Mouse (Mus musculus) 3134 (cell line): ENCODE measurements around the gene Traf3ip2.

Experiments
- DNase-seq: peaks from one replicate; pipeline ENCODE4 v3.0.0-alpha.2; 2011; ENCODE audit warnings: low spot score; ENCODE audit not compliant: insufficient read length; ENCODE audit errors: extremely low read depth

Traf3ip2 gene

GRCm38 (mm10) chr10:39629746-39630552, 17.2 kb downstream of the Traf3ip2 start:
- DNase-seq: no peak

GRCm38 (mm10) chr10:39630811-39631210, 18.1 kb downstream of the Traf3ip2 start:
- no peak for DNase-seq

GRCm38 (mm10) chr10:39631627-39632026, 18.9 kb downstream of the Traf3ip2 start:
- DNase-seq: no peak

GRCm38 (mm10) chr10:39633379-39633778, 20.6 kb downstream of the Traf3ip2 start:
- DNase-seq: no peak

DNA sequence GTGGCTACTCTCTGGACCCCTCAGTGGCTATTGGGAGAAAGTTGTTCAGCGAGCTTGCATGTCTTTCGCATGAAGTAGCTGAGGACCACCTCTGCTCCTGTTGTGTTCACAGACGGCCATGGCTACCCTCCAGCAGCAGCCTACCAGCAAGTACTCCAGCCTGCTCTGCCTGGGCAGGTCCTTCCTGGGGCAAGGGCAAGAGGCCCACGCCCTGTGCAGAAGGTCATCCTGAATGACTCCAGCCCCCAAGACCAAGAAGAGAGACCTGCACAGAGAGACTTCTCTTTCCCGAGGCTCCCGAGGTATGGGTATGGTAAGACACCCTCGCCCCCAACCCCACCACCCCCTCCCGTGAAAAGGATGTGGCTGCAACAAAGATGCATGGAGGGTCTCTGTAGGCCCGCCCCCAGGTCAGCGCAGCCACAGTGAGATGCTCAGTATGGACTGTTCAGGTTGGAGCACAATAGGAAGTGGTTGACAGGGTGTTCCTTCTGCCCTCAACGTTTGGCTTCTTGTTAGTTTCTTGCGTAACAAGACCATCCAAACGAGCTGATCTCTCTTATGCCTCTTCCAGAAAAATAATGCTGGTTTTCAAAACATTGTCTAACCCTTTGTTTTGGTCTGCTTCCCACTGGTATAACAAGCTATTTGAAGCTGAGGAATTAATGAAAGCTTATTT, 21.8 kb downstream of the Traf3ip2 start:
- DNase-seq: no peak

GRCm38 (mm10) chr10:39638862-39639261, 26.1 kb downstream of the Traf3ip2 start:
- DNase-seq: no peak

GRCm38 (mm10) chr10:39639783-39640182, 27.0 kb downstream of the Traf3ip2 start:
- DNase-seq: no peak

DNA sequence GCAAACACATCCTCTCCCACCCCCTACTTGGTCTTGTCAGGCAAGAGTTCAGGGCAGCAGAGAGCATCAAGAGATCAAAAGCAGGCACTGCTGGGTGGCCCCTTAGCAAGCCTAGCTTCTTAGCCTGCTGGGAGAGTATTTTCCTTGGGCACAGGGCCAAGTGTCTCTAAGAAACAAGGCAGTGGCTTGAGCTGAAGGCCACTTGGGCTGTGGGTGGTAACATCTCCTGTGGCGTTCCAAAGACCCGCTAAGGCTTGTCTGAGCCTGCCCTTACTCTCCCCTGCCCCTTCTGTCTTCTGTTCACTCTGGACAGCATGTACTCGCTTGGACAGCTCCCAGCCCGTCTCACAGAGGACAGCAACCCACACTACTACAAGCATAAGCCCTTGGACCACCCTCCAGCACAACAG, 28.1 kb downstream of the Traf3ip2 start:
- DNase-seq: no peak

GRCm38 (mm10) chr10:39645789-39646628, 33.3 kb downstream of the Traf3ip2 start:
- no peak for DNase-seq

- DNase-seq: no peak
These were observed 33.9 kb downstream of the Traf3ip2 start for GRCm38 (mm10) chr10:39646629-39647019.

GRCm38 (mm10) chr10:39647118-39647517, 34.4 kb downstream of the Traf3ip2 start:
- no peak for DNase-seq

DNA sequence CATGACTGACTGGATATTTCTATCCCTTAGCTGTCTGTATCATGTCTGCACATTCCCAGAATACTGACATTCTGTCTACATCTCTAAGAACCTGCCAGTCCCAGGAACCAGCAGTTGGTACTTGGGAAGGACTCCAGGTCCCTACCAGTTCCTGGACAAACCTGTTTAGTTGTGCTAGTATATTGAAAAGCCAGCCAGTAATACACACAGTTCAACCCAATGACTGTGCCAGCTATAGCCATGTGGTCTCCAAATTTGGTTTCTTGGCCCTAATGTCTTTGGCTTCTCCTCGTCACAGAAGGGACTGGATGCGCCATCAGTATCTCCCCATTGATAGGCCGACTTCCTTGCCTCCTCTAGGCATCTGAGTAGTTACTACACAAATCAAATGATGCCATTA, 35.5 kb downstream of the Traf3ip2 start:
- no peak for DNase-seq

GRCm38 (mm10) chr10:39649550-39649949, 36.8 kb downstream of the Traf3ip2 start:
- no peak for DNase-seq

DNA sequence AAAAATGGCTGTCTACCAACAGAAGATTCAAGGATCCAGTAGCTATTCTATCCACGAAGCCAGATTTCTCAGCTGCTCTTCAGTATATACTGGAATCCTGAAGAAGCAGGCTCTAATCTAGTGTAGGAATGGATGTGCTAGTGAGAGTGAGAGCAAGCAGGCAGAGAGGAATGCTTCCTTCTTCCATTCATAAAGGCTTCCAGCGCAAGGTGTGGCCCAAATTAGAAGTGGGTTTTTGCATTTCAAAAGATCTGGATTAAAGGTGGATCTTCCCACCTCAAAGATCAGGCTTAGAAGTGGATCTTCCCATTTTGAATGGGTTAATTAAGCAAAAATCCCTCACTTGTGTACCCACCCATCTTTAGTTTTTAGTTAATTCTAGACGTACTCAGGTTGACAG, 37.6 kb downstream of the Traf3ip2 start:
- no peak for DNase-seq

GRCm38 (mm10) chr10:39654001-39654416, 41.3 kb downstream of the Traf3ip2 start:
- DNase-seq: no peak

DNA sequence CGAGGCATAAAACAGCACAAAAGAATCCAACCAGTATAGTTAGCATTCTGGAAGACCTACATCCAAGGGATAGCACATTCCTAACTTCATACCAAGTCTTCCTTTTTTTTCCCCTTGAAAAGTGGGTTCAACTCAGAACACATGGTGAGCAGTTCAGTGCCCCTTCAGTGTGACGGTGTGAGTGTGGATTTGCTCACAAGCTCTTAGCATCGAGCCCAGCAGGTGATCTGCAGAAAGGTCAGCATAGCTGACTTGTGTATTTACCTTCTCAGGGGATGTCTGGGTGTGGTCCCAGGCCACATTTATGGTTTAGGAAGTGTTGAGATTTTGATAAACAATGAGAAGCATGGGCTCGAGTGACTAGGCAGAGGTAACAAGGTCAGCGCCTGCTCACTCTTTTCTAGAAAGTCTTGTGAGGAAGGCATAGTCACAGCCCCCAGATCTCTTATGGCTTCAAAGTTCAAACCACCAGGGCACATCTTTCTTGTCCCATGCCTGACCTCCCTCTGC, 46.2 kb downstream of the Traf3ip2 start:
- no peak for DNase-seq

DNA sequence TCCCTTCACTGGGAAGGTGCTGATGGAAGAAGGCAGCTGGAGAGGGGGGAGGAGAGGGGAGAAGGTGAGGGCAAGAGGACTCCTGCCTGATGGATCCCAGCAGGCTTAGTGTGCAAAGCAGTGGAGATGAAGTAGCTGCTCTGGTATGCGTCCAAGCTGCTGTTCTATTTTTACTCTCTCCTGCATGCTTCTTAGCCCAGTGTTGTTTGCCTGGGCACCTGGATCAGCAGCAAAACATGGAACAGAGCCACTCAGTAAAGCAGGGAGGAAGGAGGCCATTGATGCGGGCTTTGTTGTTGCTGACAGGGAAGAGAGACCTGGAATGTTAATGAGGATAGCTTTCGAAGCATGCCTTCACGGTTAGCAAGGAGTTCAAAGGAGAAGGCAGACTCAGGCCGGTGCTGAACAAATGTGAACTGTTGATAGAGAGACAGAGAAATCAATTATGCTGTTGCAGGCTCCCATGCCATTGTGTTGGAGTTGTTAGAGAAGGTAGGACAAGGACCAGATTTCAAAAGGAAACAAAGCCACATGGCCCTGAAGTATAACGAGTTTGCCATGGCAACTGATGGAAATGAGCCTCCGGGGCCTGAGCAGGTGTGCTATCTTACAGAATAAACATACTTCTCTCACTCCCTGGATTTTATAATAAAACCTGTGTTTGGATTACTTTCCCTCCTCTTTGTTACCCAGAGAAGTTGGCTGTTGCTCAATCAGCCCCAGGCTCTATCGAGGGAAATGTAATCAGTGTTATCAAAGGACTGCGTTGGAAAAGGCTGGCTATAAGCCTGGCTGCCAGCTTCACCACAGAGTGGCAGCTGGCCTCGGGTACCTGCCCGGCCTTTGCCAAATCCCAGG, 46.9 kb downstream of the Traf3ip2 start:
- DNase-seq: peak; percentile 18

- DNase-seq: no peak
These were observed 47.5 kb downstream of the Traf3ip2 start for GRCm38 (mm10) chr10:39660269-39660655.

DNA sequence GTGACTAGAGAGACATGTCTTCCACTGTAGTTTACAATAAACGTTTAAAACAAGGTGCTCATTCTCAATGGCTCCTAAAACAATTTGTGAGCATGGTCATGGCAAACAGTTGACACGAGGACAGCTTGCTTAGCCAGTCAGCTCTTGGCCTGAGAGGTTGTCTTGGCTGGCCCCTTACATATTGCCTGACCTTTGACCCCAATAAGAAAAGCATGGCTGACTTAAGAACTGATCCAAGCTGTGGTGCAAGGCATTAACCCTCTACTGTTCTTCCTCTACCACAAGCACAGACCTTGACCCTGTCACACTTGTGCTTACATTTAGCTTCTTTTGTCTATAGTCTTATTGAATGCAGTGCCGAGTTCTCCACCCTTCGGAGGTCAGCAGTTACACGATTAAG, 48.0 kb downstream of the Traf3ip2 start:
- DNase-seq: no peak

- no peak for DNase-seq
These were observed 52.4 kb downstream of the Traf3ip2 start for GRCm38 (mm10) chr10:39665071-39665502.
